ENCODE assay signal across 24 mouse cellular contexts in the genomic region with DNA sequence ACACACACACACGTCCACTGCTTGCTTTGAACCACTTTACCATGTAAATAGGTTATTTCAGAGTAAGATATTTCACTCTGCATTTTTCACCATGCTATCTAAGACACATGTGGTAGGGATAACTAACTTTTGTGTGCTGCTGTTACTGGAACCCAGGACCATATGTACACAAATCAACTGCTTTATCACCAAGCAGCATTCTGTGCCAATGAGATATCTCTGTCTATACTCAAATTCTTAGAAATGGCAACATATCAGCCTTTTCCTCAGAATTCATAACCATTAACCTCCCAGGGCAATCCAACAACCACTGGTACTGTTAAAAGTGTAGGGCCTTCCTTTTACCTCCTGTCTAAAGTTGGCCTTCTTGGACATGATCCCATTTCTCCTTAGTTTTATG.
"Had no signal": no experiment of that assay in that cellular context is flagged by ENCODE, and none has a peak within 500 bp of the region (broad histone marks: within the 10 kb centered on the region; RNA-seq: fewer than 3 reads in every experiment).

No protein-coding gene starts in this region.

- H3K27me3 ChIP-seq: heart, embryonic 13.5 days; heart, embryonic 15.5 days; intestine, embryonic 15.5 days; limb, embryonic 13.5 days; limb, embryonic 15.5 days had no signal

- H3K4me3 ChIP-seq: heart, adult 2 months; heart, embryonic 13.5 days; heart, embryonic 15.5 days; intestine, embryonic 15.5 days; limb, embryonic 13.5 days; limb, embryonic 15.5 days had no signal

- H3K4me1 ChIP-seq: heart, embryonic 13.5 days; heart, embryonic 15.5 days; intestine, embryonic 15.5 days; limb, embryonic 13.5 days; limb, embryonic 15.5 days had no signal

- ATAC-seq: hindbrain, embryonic 16.5 days; inflammation-experienced regulatory T-cells, adult 6 months; intestine, embryonic 15.5 days; intestine, postnatal 0 days had no signal

- H3K9me3 ChIP-seq: heart, embryonic 13.5 days; heart, embryonic 15.5 days; intestine, embryonic 15.5 days; limb, embryonic 13.5 days; limb, embryonic 15.5 days had no signal

- H3K27ac ChIP-seq: heart, adult 2 months; heart, embryonic 13.5 days; heart, embryonic 15.5 days; hindbrain, embryonic 14.5 days; intestine, embryonic 15.5 days; limb, embryonic 13.5 days; limb, embryonic 15.5 days had no signal

- H3K4me2 ChIP-seq: heart, embryonic 11.5 days; heart, embryonic 13.5 days; heart, embryonic 15.5 days; hindbrain, embryonic 14.5 days; intestine, embryonic 15.5 days; limb, embryonic 13.5 days; limb, embryonic 15.5 days had no signal

- H3K36me3 ChIP-seq: heart, embryonic 13.5 days; heart, embryonic 15.5 days; intestine, embryonic 15.5 days; limb, embryonic 13.5 days; limb, embryonic 15.5 days had no signal

- H3K9ac ChIP-seq: heart, embryonic 13.5 days; heart, embryonic 15.5 days; hindbrain, embryonic 14.5 days; intestine, embryonic 15.5 days; limb, embryonic 13.5 days; limb, embryonic 15.5 days had no signal

- DNase-seq: gastrocnemius, postnatal 14 days; gastrocnemius, postnatal 36 days; heart, adult 11 months; heart, adult 2 months; heart, postnatal 14 days; heart, postnatal 36 days; kidney, adult 18-20 months; kidney, adult 8-10 months; kidney, postnatal 10 days; kidney, postnatal 25 days; kidney, postnatal 4 days; layer of hippocampus, adult 9-11 months; layer of hippocampus, postnatal 36 days; left cerebral cortex, postnatal 4 days had no signal
